Mouse (Mus musculus) cortical plate, adult 2 months (tissue): ENCODE results near the gene Tmem159.

Experiments
- CTCF ChIP-seq: fragments of 200-500 bp; IDR thresholded peaks from 2 replicates; pipeline ENCODE4 v1.5.1; 2011; ENCODE audit warnings: mild to moderate bottlenecking, control low read depth, low read length; ENCODE audit not compliant: insufficient read depth; ENCODE audit errors: extremely low read depth
- POLR2A ChIP-seq: fragments of 200-500 bp; IDR thresholded peaks from 2 replicates; pipeline ENCODE4 v1.6.1; 2011; ENCODE audit warnings: mild to moderate bottlenecking, low read length, control low read depth; ENCODE audit not compliant: insufficient read depth; ENCODE audit errors: extremely low read depth

- TF ChIP-seq CTCF (no peak), POLR2A (no peak)
These were observed 40.6 kb downstream of the Tmem159 start for GRCm38 (mm10) chr7:120142743-120143142.
